Mouse (Mus musculus) liver, adult 2 months (tissue): ENCODE data around the gene Cntd1. TPM values are rescaled to one million over a fixed set of nuclear protein-coding genes. Genes with fewer than 3 reads are reported as not detected.

Source experiments
- DNase-seq: peaks from one replicate; pipeline ENCODE4 v3.0.0-alpha.2; 2011; ENCODE audit warnings: low read depth, low spot score; ENCODE audit errors: extremely low read depth
- H3K27ac ChIP-seq: fragments of 200-500 bp; replicated peaks from 2 replicates; pipeline ENCODE4 v1.5.1; 2012; ENCODE audit warnings: low read depth, mild to moderate bottlenecking, control low read depth, inconsistent platforms, low read length; ENCODE audit not compliant: insufficient read depth
- H3K27me3 ChIP-seq: fragments of 200-500 bp; 2 replicates; pipeline ENCODE4 v1.6.1; 2012; ENCODE audit warnings: mild to moderate bottlenecking, moderate library complexity, low read length, inconsistent platforms; ENCODE audit not compliant: control insufficient read depth, insufficient read depth
- H3K36me3 ChIP-seq: fragments of 200-500 bp; 2 replicates; pipeline ENCODE4 v1.6.1; 2012; ENCODE audit warnings: low read length, inconsistent platforms; ENCODE audit not compliant: control insufficient read depth, insufficient read depth
- H3K4me1 ChIP-seq: fragments of 200-500 bp; 2 replicates; pipeline ENCODE4 v1.6.1; 2011; ENCODE audit warnings: low read length; ENCODE audit not compliant: control insufficient read depth, insufficient read depth
- H3K4me3 ChIP-seq: fragments of 200-500 bp; 2 replicates; pipeline ENCODE4 v1.5.1; 2011; ENCODE audit warnings: low read depth, mild to moderate bottlenecking, control low read depth, low read length, moderate library complexity; ENCODE audit not compliant: insufficient read depth
- H3K79me2 ChIP-seq: fragments of 200-500 bp; 2 replicates; pipeline ENCODE4 v1.6.1; 2012; ENCODE audit warnings: inconsistent platforms, mild to moderate bottlenecking, low read length, moderate library complexity; ENCODE audit not compliant: control insufficient read depth, insufficient read depth
- H3K9ac ChIP-seq: fragments of 200-500 bp; 2 replicates; pipeline ENCODE4 v1.6.1; 2012; ENCODE audit warnings: low read depth, mild to moderate bottlenecking, control low read depth, inconsistent platforms, low read length
- CTCF ChIP-seq: fragments of 200-500 bp; IDR thresholded peaks from 2 replicates; pipeline ENCODE4 v1.5.1; 2011; ENCODE audit warnings: low read depth, low read length, control low read depth
- POLR2A ChIP-seq: fragments of 200-500 bp; IDR thresholded peaks from 2 replicates; pipeline ENCODE4 v1.6.1; 2011; ENCODE audit warnings: low read length, control low read depth; ENCODE audit not compliant: insufficient read depth; ENCODE audit errors: extremely low read depth
- WGBS: fragments of 180-500 bp; shearing (Covaris S2); methylation state at CpG from one replicate; pipeline ENCODE4 v1.1.7; 2018; 5-methylcytosine and 5-hydroxymethylcytosine counted together
- polyA plus RNA-seq: library from polyadenylated mRNA; depleted of rRNA; stranded (reverse); fragments of >200 nt; gene quantifications from 2 replicates; pipeline ENCODE4 v1.2.3, GENCODE M21; 2012
- total RNA-seq: library from RNA; depleted of rRNA; stranded (reverse); fragments of >200 nt; gene quantifications from 2 replicates; pipeline ENCODE4 v1.2.3, GENCODE M21; 2014

The Cntd1 gene
- total and polyA plus RNA-seq, 2 experiments, result not detected

DNA sequence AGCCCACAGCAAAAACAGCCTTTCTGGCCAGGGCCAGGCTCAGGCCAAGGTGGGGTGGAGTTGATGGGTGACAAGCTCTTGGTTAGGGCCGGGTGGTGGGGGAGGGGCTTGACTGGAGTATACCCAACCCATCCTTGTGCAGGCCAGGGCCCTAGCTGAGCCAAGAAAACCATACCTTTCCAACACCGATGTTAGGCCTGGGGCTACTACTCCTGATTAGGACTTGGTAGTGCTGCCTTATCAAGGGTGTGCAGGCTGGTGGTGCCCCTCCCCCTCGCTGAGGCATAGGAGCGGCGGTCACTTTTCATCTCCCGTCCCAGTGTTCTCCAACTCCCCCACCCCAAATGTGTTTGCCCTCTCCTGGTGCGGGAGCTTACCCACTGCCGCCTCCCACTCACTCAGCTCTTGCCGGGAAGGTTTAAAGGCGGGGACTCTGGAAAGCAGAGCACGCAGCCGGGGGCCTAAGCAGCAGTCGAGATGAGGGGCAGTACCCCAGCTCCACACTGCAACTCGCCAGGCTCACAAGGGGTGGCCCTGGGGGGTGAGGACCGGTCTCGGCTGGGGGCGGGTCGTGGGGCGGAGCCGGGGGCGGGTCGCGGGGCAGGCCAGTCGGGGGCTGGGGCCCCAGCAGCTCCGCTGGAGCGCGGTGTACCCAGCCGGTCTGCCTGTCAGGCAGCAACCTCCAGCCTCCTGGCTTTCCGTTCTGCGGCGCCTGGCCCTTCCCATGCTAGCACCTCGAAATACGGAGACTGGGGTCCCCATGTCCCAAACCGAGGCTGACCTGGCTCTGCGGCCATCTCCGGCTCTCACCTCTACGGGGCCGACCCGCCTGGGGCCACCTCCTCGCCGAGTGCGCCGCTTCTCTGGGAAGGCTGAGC lies 18.6 kb upstream of the Cntd1 start, which contains the start of gene Wnk4:
Gene Wnk4 (plus strand): TSS at position 620 of the 878 bp plus-strand sequence.
- H3K4me1 ChIP-seq, result peaks cover 10% of the 10 kb centered on the region
- peak within 1 kb of the TSS; percentile 80 for H3K9ac ChIP-seq
- DNase-seq, result peak; percentile 48
- H3K27me3 ChIP-seq, result no peaks in the 10 kb centered on the region
- 2% methylated on average over 43 of the region's 43 CpGs for WGBS
- peak within 1 kb of the TSS; percentile 69 for H3K27ac ChIP-seq
- TF ChIP-seq POLR2A, result peak; percentile 57
- no peak for TF ChIP-seq CTCF
- no peaks in the 10 kb centered on the region for H3K79me2 ChIP-seq
- peak within 1 kb of the TSS; percentile 80 for H3K4me3 ChIP-seq
- H3K36me3 ChIP-seq, result no peaks in the 10 kb centered on the region; the same call in 1 of the 2 replicates

DNA sequence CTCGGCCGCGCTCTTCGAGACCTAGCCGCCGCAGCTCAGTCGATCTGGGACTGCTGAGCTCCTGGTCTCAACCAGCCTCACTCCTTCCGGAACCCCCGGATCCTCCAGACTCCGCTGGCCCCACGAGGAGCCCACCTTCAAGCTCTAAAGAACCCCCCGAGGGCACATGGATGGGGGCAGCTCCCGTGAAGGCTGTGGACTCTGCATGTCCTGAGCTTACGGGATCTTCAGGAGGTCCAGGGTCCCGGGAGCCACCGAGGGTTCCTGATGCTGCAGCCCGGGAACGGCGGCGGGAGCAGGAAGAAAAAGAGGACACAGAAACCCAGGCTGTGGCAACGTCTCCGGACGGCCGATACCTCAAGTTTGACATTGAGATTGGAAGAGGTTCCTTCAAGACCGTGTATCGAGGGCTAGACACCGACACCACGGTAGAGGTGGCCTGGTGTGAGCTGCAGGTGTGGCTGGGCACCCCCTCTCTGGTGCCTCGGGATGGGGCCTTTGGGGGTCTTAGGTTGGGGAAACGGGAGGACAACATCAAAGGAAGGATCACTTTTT lies 17.9 kb upstream of the Cntd1 start:
- peak overlapping the region; percentile 80 for H3K9ac ChIP-seq
- H3K4me3 ChIP-seq, result peak overlapping the region; percentile 80
- no peaks in the 10 kb centered on the region for H3K27me3 ChIP-seq
- peaks cover 10% of the 10 kb centered on the region for H3K4me1 ChIP-seq
- DNase-seq, result no peak
- H3K79me2 ChIP-seq, result no peaks in the 10 kb centered on the region
- 2% methylated on average over 30 of the region's 30 CpGs for WGBS
- H3K27ac ChIP-seq, result peak overlapping the region; percentile 59
- H3K36me3 ChIP-seq, result no peaks in the 10 kb centered on the region; the same call in 1 of the 2 replicates
- TF ChIP-seq POLR2A, result no peak
- TF ChIP-seq CTCF, result no peak

- Histone ChIP-seq H3K36me3 (no peaks in the 10 kb centered on the region; the same call in 1 of the 2 replicates), H3K9ac (no peak overlapping the region), H3K27me3 (no peaks in the 10 kb centered on the region), H3K79me2 (no peaks in the 10 kb centered on the region), H3K4me3 (no peak overlapping the region), H3K4me1 (peaks cover 10% of the 10 kb centered on the region), H3K27ac (no peak overlapping the region)
- WGBS, result 34% methylated on average over 24 of the region's 24 CpGs
- no peak for TF ChIP-seq CTCF
- TF ChIP-seq POLR2A, result no peak
- no peak for DNase-seq
These were observed 16.4 kb upstream of the Cntd1 start for GRCm38 (mm10) chr11:101262272-101262967.

DNA sequence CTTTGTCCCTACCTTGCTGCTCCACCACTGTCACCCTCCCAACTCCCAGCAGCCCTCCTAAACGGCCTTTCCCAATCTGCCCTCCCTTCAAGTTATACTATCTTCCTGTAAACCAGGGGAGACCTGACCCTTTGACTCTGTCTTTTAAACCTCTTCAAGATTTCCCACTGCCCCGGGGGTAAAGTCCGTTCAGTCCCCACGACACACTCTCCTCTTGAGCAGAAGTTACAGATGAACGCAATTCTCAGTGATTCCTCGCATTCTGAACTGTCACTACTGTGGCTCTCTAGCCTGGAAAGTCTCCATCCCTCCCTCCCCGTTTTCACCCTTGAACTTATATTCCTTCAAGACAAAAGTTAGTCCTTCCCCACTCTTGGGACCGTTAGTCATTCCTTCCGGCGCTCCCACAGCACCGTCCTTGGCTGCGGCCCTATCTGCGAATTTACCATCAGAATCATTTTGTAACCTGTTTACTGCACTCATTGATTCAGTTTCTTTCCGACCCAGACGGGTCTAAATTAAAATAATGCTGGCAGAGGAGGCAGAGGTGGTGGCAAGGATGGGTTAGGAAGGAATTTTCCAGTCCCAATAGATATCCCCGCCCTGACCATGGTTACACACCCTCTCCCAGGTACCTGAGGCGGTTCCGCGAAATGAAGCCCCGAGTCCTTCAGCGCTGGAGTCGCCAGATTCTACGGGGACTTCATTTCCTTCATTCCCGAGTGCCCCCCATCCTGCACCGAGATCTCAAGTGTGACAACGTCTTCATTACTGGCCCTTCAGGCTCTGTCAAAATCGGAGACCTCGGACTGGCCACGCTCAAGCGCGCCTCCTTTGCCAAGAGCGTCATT lies 15.4 kb upstream of the Cntd1 start:
- no peaks in the 10 kb centered on the region for H3K79me2 ChIP-seq
- no peak overlapping the region for H3K9ac ChIP-seq
- 67% methylated on average over 32 of the region's 32 CpGs for WGBS
- peaks cover 10% of the 10 kb centered on the region for H3K4me1 ChIP-seq
- TF ChIP-seq CTCF (no peak), POLR2A (no peak)
- no peak overlapping the region for H3K27ac ChIP-seq
- no peak overlapping the region for H3K4me3 ChIP-seq
- no peak for DNase-seq
- no peaks in the 10 kb centered on the region; the same call in 1 of the 2 replicates for H3K36me3 ChIP-seq
- no peaks in the 10 kb centered on the region for H3K27me3 ChIP-seq

DNA sequence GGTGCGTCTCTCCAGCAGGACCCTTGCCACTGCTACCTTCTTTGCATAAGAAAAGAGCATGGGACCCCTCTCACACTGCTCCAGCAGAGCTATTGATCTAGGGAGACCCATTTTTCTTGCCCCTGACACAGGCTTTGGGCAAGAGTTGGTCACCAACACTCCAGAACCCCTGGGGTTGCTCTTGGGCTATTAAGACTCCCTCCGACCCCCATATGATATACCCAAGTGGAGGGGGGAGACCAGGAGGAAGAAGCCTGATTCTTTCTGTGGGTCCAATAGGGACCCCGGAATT lies 14.9 kb upstream of the Cntd1 start:
- TF ChIP-seq CTCF, result no peak
- no peak for TF ChIP-seq POLR2A
- Histone ChIP-seq H3K9ac (no peak overlapping the region), H3K79me2 (no peaks in the 10 kb centered on the region), H3K4me3 (no peak overlapping the region), H3K36me3 (no peaks in the 10 kb centered on the region; the same call in 1 of the 2 replicates), H3K27ac (no peak overlapping the region), H3K4me1 (peaks cover 10% of the 10 kb centered on the region), H3K27me3 (no peaks in the 10 kb centered on the region)
- no peak for DNase-seq
- WGBS, result 83% methylated on average over 3 of the region's 3 CpGs
